Mouse (Mus musculus): Measurements from ENCODE around the gene Tmem130. TPM values are rescaled to one million over a fixed set of nuclear protein-coding genes. Genes with fewer than 3 reads are reported as not detected.

Tmem130 gene
- polyA plus RNA-seq, 1 experiment from 2014 or later, result 2.9 TPM

GRCm38 (mm10) chr5:144752432-144752831 lies 9.2 kb downstream of the Tmem130 start:
- DNase-seq (ENCODE audit: low spot score) (peak; percentile 56), ATAC-seq (ENCODE audit: low FRiP score, low TSS enrichment) (0 out of 2 replicates have a peak, but pooled peaks have one; percentile 50)
- WGBS, result 2% methylated on average over 5 of the region's 5 CpGs
- TF ChIP-seq EP300 (optimal IDR thresholded peaks at IDR 0.05), result no peak
- TF ChIP-seq CTCF (IDR thresholded peaks at IDR 0.05; ENCODE audit: low read depth), result peak; percentile 27; the same call in 1 of the 2 replicates
- H3K4me1 ChIP-seq (replicated peaks; ENCODE audit: control insufficient read depth, insufficient read depth), result no peaks in the 10 kb centered on the region
- no peak overlapping the region for H3K27ac ChIP-seq (replicated peaks)
- no peaks in the 10 kb centered on the region for H3K36me3 ChIP-seq (ENCODE audit: control insufficient read depth, insufficient read depth, low read length)
- H3K9me3 ChIP-seq (ENCODE audit: control insufficient read depth, low read length), result no peaks in the 10 kb centered on the region
- no peak overlapping the region for H3K4me3 ChIP-seq (ENCODE audit: low read depth, low read length)
- no peaks in the 10 kb centered on the region for H3K27me3 ChIP-seq (ENCODE audit: control insufficient read depth, insufficient read depth, low read length)
- no peak overlapping the region for H3K9ac ChIP-seq (ENCODE audit: low read length)
- H3K4me2 ChIP-seq (replicated peaks; ENCODE audit: low read depth), result no peak overlapping the region

- no peak for DNase-seq (ENCODE audit: low spot score)
- Histone ChIP-seq H3K4me1 (replicated peaks; ENCODE audit: control insufficient read depth, insufficient read depth) (no peaks in the 10 kb centered on the region), H3K4me2 (replicated peaks; ENCODE audit: low read depth) (no peak overlapping the region), H3K27ac (replicated peaks) (no peak overlapping the region), H3K36me3 (ENCODE audit: control insufficient read depth, insufficient read depth, low read length) (no peaks in the 10 kb centered on the region), H3K9me3 (ENCODE audit: control insufficient read depth, low read length) (no peaks in the 10 kb centered on the region), H3K4me3 (ENCODE audit: low read depth, low read length) (no peak overlapping the region), H3K9ac (ENCODE audit: low read length) (no peak overlapping the region), H3K27me3 (ENCODE audit: control insufficient read depth, insufficient read depth, low read length) (no peaks in the 10 kb centered on the region)
- WGBS, result 86% methylated on average over 14 of the region's 14 CpGs
- ATAC-seq (ENCODE audit: low FRiP score, low TSS enrichment), result no peak
- TF ChIP-seq EP300 (optimal IDR thresholded peaks at IDR 0.05) (no peak), CTCF (IDR thresholded peaks at IDR 0.05; ENCODE audit: low read depth) (no peak)
These were observed 24.5 kb downstream of the Tmem130 start for GRCm38 (mm10) chr5:144737101-144737500.

GRCm38 (mm10) chr5:144734949-144735348 lies 26.7 kb downstream of the Tmem130 start:
- ATAC-seq (ENCODE audit: low FRiP score, low TSS enrichment), result 0 out of 2 replicates have a peak, but pooled peaks have one; percentile 38
- no peak overlapping the region for H3K4me3 ChIP-seq (ENCODE audit: low read depth, low read length)
- WGBS, result 27% methylated on average over 8 of the region's 8 CpGs
- no peaks in the 10 kb centered on the region for H3K36me3 ChIP-seq (ENCODE audit: control insufficient read depth, insufficient read depth, low read length)
- H3K9ac ChIP-seq (ENCODE audit: low read length), result no peak overlapping the region
- H3K27ac ChIP-seq (replicated peaks), result no peak overlapping the region
- peak; percentile 80 for DNase-seq (ENCODE audit: low spot score)
- H3K4me2 ChIP-seq (replicated peaks; ENCODE audit: low read depth), result no peak overlapping the region
- TF ChIP-seq EP300 (optimal IDR thresholded peaks at IDR 0.05), result no peak
- peak; percentile 92 for TF ChIP-seq CTCF (IDR thresholded peaks at IDR 0.05; ENCODE audit: low read depth)
- no peaks in the 10 kb centered on the region for H3K9me3 ChIP-seq (ENCODE audit: control insufficient read depth, low read length)
- H3K4me1 ChIP-seq (replicated peaks; ENCODE audit: control insufficient read depth, insufficient read depth), result no peaks in the 10 kb centered on the region
- H3K27me3 ChIP-seq (ENCODE audit: control insufficient read depth, insufficient read depth, low read length), result no peaks in the 10 kb centered on the region

- H3K27me3 ChIP-seq (ENCODE audit: control insufficient read depth, insufficient read depth, low read length), result no peaks in the 10 kb centered on the region
- H3K9me3 ChIP-seq (ENCODE audit: control insufficient read depth, low read length), result no peaks in the 10 kb centered on the region
- H3K4me2 ChIP-seq (replicated peaks; ENCODE audit: low read depth), result no peak overlapping the region
- no peaks in the 10 kb centered on the region for H3K36me3 ChIP-seq (ENCODE audit: control insufficient read depth, insufficient read depth, low read length)
- H3K4me1 ChIP-seq (replicated peaks; ENCODE audit: control insufficient read depth, insufficient read depth), result no peaks in the 10 kb centered on the region
- TF ChIP-seq CTCF (IDR thresholded peaks at IDR 0.05; ENCODE audit: low read depth) (peak; percentile 91), EP300 (optimal IDR thresholded peaks at IDR 0.05) (no peak)
- no peak overlapping the region for H3K27ac ChIP-seq (replicated peaks)
- no peak for ATAC-seq (ENCODE audit: low FRiP score, low TSS enrichment)
- peak; percentile 69 for DNase-seq (ENCODE audit: low spot score)
- H3K4me3 ChIP-seq (ENCODE audit: low read depth, low read length), result no peak overlapping the region
- no peak overlapping the region for H3K9ac ChIP-seq (ENCODE audit: low read length)
- 23% methylated on average over 4 of the region's 4 CpGs for WGBS
These were observed 27.7 kb downstream of the Tmem130 start for GRCm38 (mm10) chr5:144733953-144734352.

- Histone ChIP-seq H3K4me2 (replicated peaks; ENCODE audit: low read depth) (no peak overlapping the region), H3K9ac (ENCODE audit: low read length) (no peak overlapping the region), H3K4me3 (ENCODE audit: low read depth, low read length) (no peak overlapping the region), H3K36me3 (ENCODE audit: control insufficient read depth, insufficient read depth, low read length) (no peaks in the 10 kb centered on the region), H3K27ac (replicated peaks) (no peak overlapping the region), H3K27me3 (ENCODE audit: control insufficient read depth, insufficient read depth, low read length) (no peaks in the 10 kb centered on the region), H3K4me1 (replicated peaks; ENCODE audit: control insufficient read depth, insufficient read depth) (no peaks in the 10 kb centered on the region), H3K9me3 (ENCODE audit: control insufficient read depth, low read length) (no peaks in the 10 kb centered on the region)
- TF ChIP-seq CTCF (IDR thresholded peaks at IDR 0.05; ENCODE audit: low read depth) (no peak), EP300 (optimal IDR thresholded peaks at IDR 0.05) (no peak)
- ATAC-seq (ENCODE audit: low FRiP score, low TSS enrichment) (no peak), DNase-seq (ENCODE audit: low spot score) (no peak)
- WGBS, result 85% methylated on average over 8 of the region's 8 CpGs
These were observed 32.4 kb downstream of the Tmem130 start for GRCm38 (mm10) chr5:144729216-144729615.

GRCm38 (mm10) chr5:144728237-144728636 lies 33.4 kb downstream of the Tmem130 start:
- H3K27me3 ChIP-seq (ENCODE audit: control insufficient read depth, insufficient read depth, low read length), result no peaks in the 10 kb centered on the region
- TF ChIP-seq CTCF (IDR thresholded peaks at IDR 0.05; ENCODE audit: low read depth), result no peak
- TF ChIP-seq EP300 (optimal IDR thresholded peaks at IDR 0.05), result no peak
- no peak overlapping the region for H3K9ac ChIP-seq (ENCODE audit: low read length)
- no peak overlapping the region for H3K4me2 ChIP-seq (replicated peaks; ENCODE audit: low read depth)
- H3K9me3 ChIP-seq (ENCODE audit: control insufficient read depth, low read length), result no peaks in the 10 kb centered on the region
- H3K36me3 ChIP-seq (ENCODE audit: control insufficient read depth, insufficient read depth, low read length), result no peaks in the 10 kb centered on the region
- no peak overlapping the region for H3K4me3 ChIP-seq (ENCODE audit: low read depth, low read length)
- no peak overlapping the region for H3K27ac ChIP-seq (replicated peaks)
- no peak for DNase-seq (ENCODE audit: low spot score)
- 48% methylated on average over 5 of the region's 5 CpGs for WGBS
- ATAC-seq (ENCODE audit: low FRiP score, low TSS enrichment), result no peak
- H3K4me1 ChIP-seq (replicated peaks; ENCODE audit: control insufficient read depth, insufficient read depth), result no peaks in the 10 kb centered on the region
